Mouse (Mus musculus): ENCODE measurements around the gene Fcho1. TPM values are rescaled to one million over a fixed set of nuclear protein-coding genes. Genes with fewer than 3 reads are reported as not detected.
"Not testable (repeated sequence)": the region's sequence is repeated elsewhere in the genome, so short reads cannot be mapped to it uniquely, and the experiment has no call there.

The Fcho1 gene
- polyA plus RNA-seq, 1 experiment from 2014 or later: 23.0 TPM

GRCm38 (mm10) chr8:71700493-71701269 is 24.8 kb downstream of the Fcho1 start:
- Histone ChIP-seq H3K36me3 (replicated peaks) (no peaks in the 10 kb centered on the region), H3K27me3 (peaks cover 67% of the 10 kb centered on the region), H3K9ac (peak overlapping the region; percentile 47), H3K4me2 (peak overlapping the region; percentile 74), H3K9me3 (replicated peaks) (no peaks in the 10 kb centered on the region), H3K4me1 (replicated peaks) (peaks cover 55% of the 10 kb centered on the region), H3K4me3 (replicated peaks) (peak overlapping the region; percentile 57), H3K27ac (replicated peaks) (no peak overlapping the region)
- WGBS (ENCODE audit: insufficient replicate concordance): 12% methylated on average over 29 of the region's 29 CpGs
- no peak for ATAC-seq (ENCODE audit: insufficient read depth)

- H3K4me3 ChIP-seq (replicated peaks); H3K27ac ChIP-seq (replicated peaks); ATAC-seq (ENCODE audit: insufficient read depth); H3K9ac ChIP-seq; H3K4me2 ChIP-seq; H3K9me3 ChIP-seq (replicated peaks); H3K36me3 ChIP-seq (replicated peaks): not testable (repeated sequence)
- Histone ChIP-seq H3K27me3 (peaks cover 92% of the 10 kb centered on the region), H3K4me1 (replicated peaks) (peaks cover 15% of the 10 kb centered on the region)
- 60% methylated on average over 12 of the region's 12 CpGs for WGBS (ENCODE audit: insufficient replicate concordance)
These were observed 30.1 kb downstream of the Fcho1 start for GRCm38 (mm10) chr8:71695456-71695855.

- H3K4me1 ChIP-seq (replicated peaks): 0 out of 2 replicates have a peak, but pooled peaks cover 5% of the 10 kb centered on the region
- H3K4me2 ChIP-seq: no peak overlapping the region
- H3K27me3 ChIP-seq: peaks cover 92% of the 10 kb centered on the region
- no peak for ATAC-seq (ENCODE audit: insufficient read depth)
- H3K4me3 ChIP-seq (replicated peaks): no peak overlapping the region
- 8% methylated on average over 68 of the region's 68 CpGs for WGBS (ENCODE audit: insufficient replicate concordance)
- no peak overlapping the region for H3K27ac ChIP-seq (replicated peaks)
- H3K9ac ChIP-seq: no peak overlapping the region
- no peaks in the 10 kb centered on the region for H3K9me3 ChIP-seq (replicated peaks)
- H3K36me3 ChIP-seq (replicated peaks): no peaks in the 10 kb centered on the region
These were observed 32.1 kb downstream of the Fcho1 start for GRCm38 (mm10) chr8:71693166-71694041.

DNA sequence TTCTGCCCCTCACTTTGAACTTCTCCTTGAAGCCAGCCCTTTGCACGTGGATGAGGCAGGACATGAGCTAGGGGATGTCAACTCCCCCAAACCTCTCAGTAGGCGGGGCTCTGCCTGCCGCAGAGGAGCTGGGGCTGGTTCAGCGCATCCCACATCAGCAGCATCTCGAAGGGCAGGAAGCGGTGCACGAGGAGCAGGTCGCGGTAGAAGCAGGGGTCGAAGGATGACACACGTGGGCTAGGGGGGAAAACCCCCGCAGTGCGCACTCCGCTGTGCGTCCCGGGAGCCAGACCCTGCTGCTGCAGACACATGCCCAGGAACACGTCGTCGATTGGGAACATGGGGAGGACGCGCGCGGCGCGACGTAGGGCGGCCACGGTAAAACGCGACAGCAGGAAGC is 33.0 kb downstream of the Fcho1 start:
- Histone ChIP-seq H3K36me3 (replicated peaks) (no peaks in the 10 kb centered on the region), H3K9me3 (replicated peaks) (no peaks in the 10 kb centered on the region), H3K9ac (no peak overlapping the region), H3K27ac (replicated peaks) (no peak overlapping the region), H3K4me3 (replicated peaks) (no peak overlapping the region), H3K4me1 (replicated peaks) (0 out of 2 replicates have a peak, but pooled peaks cover 5% of the 10 kb centered on the region), H3K27me3 (peaks cover 97% of the 10 kb centered on the region), H3K4me2 (no peak overlapping the region)
- ATAC-seq (ENCODE audit: insufficient read depth): no peak
- WGBS (ENCODE audit: insufficient replicate concordance): 4% methylated on average over 30 of the region's 30 CpGs

DNA sequence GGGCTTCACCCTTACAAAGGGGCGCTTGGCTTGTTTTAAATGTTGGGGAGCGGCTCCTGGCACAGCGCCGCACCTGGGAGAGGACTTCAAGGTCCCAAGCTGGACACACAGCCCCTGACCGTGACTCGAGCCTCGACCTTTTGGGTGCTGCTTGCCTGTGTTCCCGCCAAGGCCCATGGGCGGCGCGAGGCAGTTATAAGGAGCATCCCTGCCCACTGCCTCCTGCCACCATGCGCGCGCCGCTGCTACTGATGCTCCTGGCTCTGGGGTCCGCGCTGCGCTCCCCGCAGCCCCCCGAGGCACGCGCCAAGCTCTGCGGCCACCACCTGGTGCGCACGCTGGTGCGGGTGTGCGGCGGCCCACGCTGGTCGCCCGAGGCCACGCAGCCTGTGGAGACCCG is 36.5 kb downstream of the Fcho1 start, which contains the start of gene Insl3:
Insl3 (plus strand) TSS at position 187 of the 400 bp plus-strand sequence.
- Histone ChIP-seq H3K27me3 (peaks cover 99% of the 10 kb centered on the region), H3K27ac (replicated peaks) (no peak within 1 kb of the TSS), H3K36me3 (replicated peaks) (no peaks in the 10 kb centered on the region), H3K4me3 (replicated peaks) (no peak within 1 kb of the TSS), H3K9ac (no peak within 1 kb of the TSS), H3K9me3 (replicated peaks) (no peaks in the 10 kb centered on the region), H3K4me2 (no peak within 1 kb of the TSS), H3K4me1 (replicated peaks) (0 out of 2 replicates have a peak, but pooled peaks cover 10% of the 10 kb centered on the region)
- 14% methylated on average over 33 of the region's 33 CpGs for WGBS (ENCODE audit: insufficient replicate concordance)
- ATAC-seq (ENCODE audit: insufficient read depth): no peak

DNA sequence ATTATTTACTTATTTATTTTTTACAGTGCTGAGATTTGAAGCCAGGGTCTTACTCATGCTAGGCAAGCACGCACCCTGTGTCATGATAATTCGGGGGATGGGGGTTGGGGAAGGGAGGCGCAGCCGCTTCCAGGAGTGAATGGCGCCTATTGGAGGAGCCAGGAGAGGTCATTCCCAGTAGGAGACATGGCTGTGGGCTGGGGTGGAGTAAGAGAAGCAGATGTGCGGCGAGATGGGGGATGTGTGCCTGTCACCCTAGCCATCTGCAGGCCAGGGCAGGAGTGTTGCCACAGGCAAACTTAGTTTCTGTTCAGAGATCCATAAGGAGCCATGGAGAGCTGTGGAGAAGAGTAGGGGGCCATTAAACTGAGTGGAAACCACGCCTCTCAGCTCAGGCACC is 37.9 kb downstream of the Fcho1 start:
- H3K9ac ChIP-seq: no peak overlapping the region
- H3K27me3 ChIP-seq: peaks cover 99% of the 10 kb centered on the region
- H3K9me3 ChIP-seq (replicated peaks): no peaks in the 10 kb centered on the region
- WGBS (ENCODE audit: insufficient replicate concordance): 41% methylated on average over 8 of the region's 8 CpGs
- H3K36me3 ChIP-seq (replicated peaks): no peaks in the 10 kb centered on the region
- H3K4me3 ChIP-seq (replicated peaks): no peak overlapping the region
- no peak overlapping the region for H3K27ac ChIP-seq (replicated peaks)
- H3K4me2 ChIP-seq: no peak overlapping the region
- 0 out of 2 replicates have a peak, but pooled peaks cover 4% of the 10 kb centered on the region for H3K4me1 ChIP-seq (replicated peaks)
- ATAC-seq (ENCODE audit: insufficient read depth): no peak

- H3K9ac ChIP-seq: no peak overlapping the region
- H3K4me2 ChIP-seq: no peak overlapping the region
- peak; percentile 17; the same call in 1 of the 2 replicates for ATAC-seq (ENCODE audit: insufficient read depth)
- H3K9me3 ChIP-seq (replicated peaks): no peaks in the 10 kb centered on the region
- no peaks in the 10 kb centered on the region for H3K36me3 ChIP-seq (replicated peaks)
- H3K4me3 ChIP-seq (replicated peaks): no peak overlapping the region
- WGBS (ENCODE audit: insufficient replicate concordance): 45% methylated on average over 23 of the region's 23 CpGs
- 0 out of 2 replicates have a peak, but pooled peaks cover 4% of the 10 kb centered on the region for H3K4me1 ChIP-seq (replicated peaks)
- peaks cover 96% of the 10 kb centered on the region for H3K27me3 ChIP-seq
- H3K27ac ChIP-seq (replicated peaks): no peak overlapping the region
These were observed 39.3 kb downstream of the Fcho1 start for GRCm38 (mm10) chr8:71686143-71686734.

- H3K4me2 ChIP-seq: no peak overlapping the region
- WGBS (ENCODE audit: insufficient replicate concordance): 64% methylated on average over 29 of the region's 29 CpGs
- no peak overlapping the region for H3K27ac ChIP-seq (replicated peaks)
- ATAC-seq (ENCODE audit: insufficient read depth): no peak
- no peak overlapping the region for H3K4me3 ChIP-seq (replicated peaks)
- peaks cover 95% of the 10 kb centered on the region for H3K27me3 ChIP-seq
- H3K4me1 ChIP-seq (replicated peaks): 0 out of 2 replicates have a peak, but pooled peaks cover 4% of the 10 kb centered on the region
- H3K9ac ChIP-seq: no peak overlapping the region
- no peaks in the 10 kb centered on the region for H3K36me3 ChIP-seq (replicated peaks)
- no peaks in the 10 kb centered on the region for H3K9me3 ChIP-seq (replicated peaks)
These were observed 39.9 kb downstream of the Fcho1 start for GRCm38 (mm10) chr8:71685573-71685972.

GRCm38 (mm10) chr8:71684701-71685100 is 40.8 kb downstream of the Fcho1 start:
- H3K9me3 ChIP-seq (replicated peaks): no peaks in the 10 kb centered on the region
- H3K36me3 ChIP-seq (replicated peaks): no peaks in the 10 kb centered on the region
- 0 out of 2 replicates have a peak, but pooled peaks cover 4% of the 10 kb centered on the region for H3K4me1 ChIP-seq (replicated peaks)
- no peak overlapping the region for H3K9ac ChIP-seq
- H3K4me2 ChIP-seq: no peak overlapping the region
- H3K27me3 ChIP-seq: peaks cover 93% of the 10 kb centered on the region
- no peak for ATAC-seq (ENCODE audit: insufficient read depth)
- H3K27ac ChIP-seq (replicated peaks): no peak overlapping the region
- no peak overlapping the region for H3K4me3 ChIP-seq (replicated peaks)
- 68% methylated on average over 10 of the region's 10 CpGs for WGBS (ENCODE audit: insufficient replicate concordance)

DNA sequence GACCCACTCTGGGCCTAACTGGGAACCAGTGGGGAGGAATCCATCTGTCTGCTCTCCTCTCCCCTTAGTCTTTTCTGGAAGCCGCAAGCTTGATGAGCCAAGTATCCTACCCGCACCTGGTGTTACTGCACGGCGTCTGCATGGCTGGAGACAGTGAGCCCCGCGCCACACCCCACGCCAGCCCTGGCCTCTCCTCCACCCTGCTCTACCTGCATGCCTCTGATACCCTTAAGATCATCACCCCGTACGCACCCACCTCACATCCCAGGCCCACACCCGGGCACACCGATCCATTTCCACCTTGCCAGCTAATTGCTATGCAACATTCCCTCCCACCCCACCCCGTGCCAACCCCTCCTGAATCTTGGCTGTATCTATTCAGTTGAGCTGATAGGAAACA is 42.7 kb downstream of the Fcho1 start:
- Histone ChIP-seq H3K27ac (replicated peaks) (no peak overlapping the region), H3K4me1 (replicated peaks) (peaks cover 6% of the 10 kb centered on the region), H3K4me3 (replicated peaks) (no peak overlapping the region), H3K9ac (no peak overlapping the region), H3K36me3 (replicated peaks) (peaks cover 7% of the 10 kb centered on the region; the same call in 1 of the 2 replicates), H3K4me2 (no peak overlapping the region), H3K27me3 (peaks cover 78% of the 10 kb centered on the region), H3K9me3 (replicated peaks) (no peaks in the 10 kb centered on the region)
- ATAC-seq (ENCODE audit: insufficient read depth): no peak
- 70% methylated on average over 12 of the region's 12 CpGs for WGBS (ENCODE audit: insufficient replicate concordance)
